Mouse (Mus musculus) midbrain, embryonic 13.5 days (tissue): ENCODE measurements around the gene Txndc2. TPM values are rescaled to one million over a fixed set of nuclear protein-coding genes. Genes with fewer than 3 reads are reported as not detected.

ENCODE experiments used
- ATAC-seq: fragments of 200-750 bp; cut with Nextera tagmentation; 2 replicates; pipeline ENCODE4 v1.8.0; 2017; ENCODE audit warnings: mild to moderate bottlenecking, moderate TSS enrichment, moderate library complexity
- H3K27ac ChIP-seq: fragments of 300-500 bp; sonication (generic); 2 replicates; pipeline ENCODE4 v1.5.1; 2015; ENCODE audit warnings: inconsistent platforms, mild to moderate bottlenecking, moderate library complexity
- H3K27me3 ChIP-seq: fragments of 300-500 bp; sonication (generic); 2 replicates; pipeline ENCODE4 v1.6.1; 2015; ENCODE audit warnings: mild to moderate bottlenecking, inconsistent platforms
- H3K36me3 ChIP-seq: fragments of 300-500 bp; sonication (generic); 2 replicates; pipeline ENCODE4 v1.6.1; 2015; ENCODE audit warnings: mild to moderate bottlenecking, inconsistent platforms
- H3K4me1 ChIP-seq: fragments of 300-500 bp; sonication (generic); replicated peaks from 2 replicates; pipeline ENCODE4 v1.6.1; 2015; ENCODE audit warnings: inconsistent platforms
- H3K4me2 ChIP-seq: fragments of 300-500 bp; sonication (generic); replicated peaks from 2 replicates; pipeline ENCODE4 v1.6.1; 2015; ENCODE audit warnings: moderate library complexity, mild to moderate bottlenecking, inconsistent platforms
- H3K4me3 ChIP-seq: fragments of 300-500 bp; sonication (generic); replicated peaks from 2 replicates; pipeline ENCODE4 v1.5.1; 2015; ENCODE audit warnings: mild to moderate bottlenecking, inconsistent platforms
- H3K9ac ChIP-seq: fragments of 300-500 bp; sonication (generic); replicated peaks from 2 replicates; pipeline ENCODE4 v1.6.1; 2015; ENCODE audit warnings: mild to moderate bottlenecking, inconsistent platforms
- H3K9me3 ChIP-seq: fragments of 300-500 bp; sonication (generic); 2 replicates; pipeline ENCODE4 v1.6.1; 2016; ENCODE audit warnings: mild to moderate bottlenecking, inconsistent platforms
- WGBS: fragments of 180-500 bp; shearing (Covaris S2); methylation state at CpG from one replicate; pipeline ENCODE4 v1.1.7; 2015; 5-methylcytosine and 5-hydroxymethylcytosine counted together
- polyA plus RNA-seq: library from polyadenylated mRNA; unstranded; fragments of >200 nt; fragmentation: Nextera tagmentation; extraction: Ambion mirVana; gene quantifications from 2 replicates; pipeline ENCODE4 v1.2.1, GENCODE M21; 2015

Txndc2 gene
- polyA plus RNA-seq, 1 experiment from 2014 or later, result not detected

GRCm38 (mm10) chr17:65669061-65669460 is 27.1 kb upstream of the Txndc2 start:
- ATAC-seq, result no peak
- Histone ChIP-seq H3K9ac (no peak overlapping the region), H3K4me2 (no peak overlapping the region), H3K4me3 (no peak overlapping the region), H3K4me1 (no peaks in the 10 kb centered on the region), H3K36me3 (0 out of 2 replicates have a peak, but pooled peaks cover 7% of the 10 kb centered on the region), H3K27me3 (no peaks in the 10 kb centered on the region), H3K9me3 (no peaks in the 10 kb centered on the region), H3K27ac (no peak overlapping the region)
- WGBS, result 90% methylated on average over 4 of the region's 4 CpGs

DNA sequence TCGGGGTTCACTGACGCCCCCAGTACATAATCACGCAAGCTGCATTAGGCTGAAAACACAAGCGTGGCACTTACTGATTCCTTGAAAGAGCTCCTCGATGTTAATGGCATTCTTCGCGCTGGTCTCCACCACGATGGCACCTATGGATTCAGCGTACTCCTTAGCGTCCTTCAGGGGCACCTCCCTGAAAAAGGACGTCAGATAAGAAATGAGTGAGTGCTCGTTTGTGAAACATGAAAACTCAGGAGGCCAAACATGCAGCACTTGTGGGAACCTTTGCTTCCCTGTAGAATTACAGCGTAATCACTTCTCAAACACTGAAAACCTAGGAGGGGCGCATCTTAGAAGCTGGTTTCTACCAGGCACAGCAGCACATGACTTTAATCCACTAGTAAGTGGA is 25.8 kb upstream of the Txndc2 start:
- 86% methylated on average over 14 of the region's 14 CpGs for WGBS
- no peak for ATAC-seq

DNA sequence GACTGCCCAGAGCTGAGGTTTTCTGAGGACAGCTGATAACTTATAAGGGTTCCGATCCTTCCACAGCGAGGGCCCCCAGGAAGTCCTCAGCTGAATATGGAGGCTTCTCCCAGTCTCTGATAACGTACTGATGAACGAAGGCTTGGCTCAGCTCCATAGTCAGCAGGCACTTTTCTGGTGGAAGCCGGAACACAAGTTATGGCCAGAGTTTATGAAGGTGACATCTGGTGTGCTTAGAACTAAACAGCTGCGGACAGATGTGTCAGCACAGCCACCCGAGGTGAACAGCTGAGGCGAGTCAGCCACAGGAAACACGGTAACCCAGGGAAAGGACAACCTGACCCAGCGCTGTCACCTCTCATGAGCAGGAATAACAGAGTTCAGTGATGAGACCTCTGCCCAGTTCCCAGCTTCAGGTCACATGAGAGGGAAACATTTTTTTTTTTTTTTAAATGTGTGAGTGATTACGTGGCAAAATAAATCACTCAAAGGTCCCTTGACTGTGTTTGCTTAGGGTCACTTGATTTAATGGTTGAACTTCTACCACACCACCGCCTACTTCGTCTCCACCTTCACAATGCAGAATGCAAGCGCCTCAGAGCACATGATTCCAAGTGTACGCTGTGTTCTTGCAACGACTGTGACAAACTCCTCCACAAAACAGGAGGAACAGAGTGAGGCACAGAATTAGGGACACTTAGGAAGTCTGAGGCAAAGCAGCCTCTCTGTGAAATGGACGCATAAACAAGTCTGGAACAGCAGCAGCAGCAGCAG is 24.6 kb upstream of the Txndc2 start:
- peaks cover 3% of the 10 kb centered on the region; the same call in 1 of the 2 replicates for H3K36me3 ChIP-seq
- no peak overlapping the region for H3K27ac ChIP-seq
- no peak overlapping the region for H3K4me2 ChIP-seq
- H3K4me1 ChIP-seq, result no peaks in the 10 kb centered on the region
- WGBS, result 90% methylated on average over 17 of the region's 17 CpGs
- H3K9ac ChIP-seq, result no peak overlapping the region
- H3K27me3 ChIP-seq, result no peaks in the 10 kb centered on the region
- ATAC-seq, result no peak
- H3K9me3 ChIP-seq, result no peaks in the 10 kb centered on the region
- H3K4me3 ChIP-seq, result no peak overlapping the region

More for the DNA sequence above, 25.8 kb upstream of the Txndc2 start:
- Histone ChIP-seq H3K9me3 (no peaks in the 10 kb centered on the region), H3K36me3 (0 out of 2 replicates have a peak, but pooled peaks cover 4% of the 10 kb centered on the region), H3K27ac (no peak overlapping the region), H3K9ac (no peak overlapping the region), H3K27me3 (no peaks in the 10 kb centered on the region), H3K4me2 (no peak overlapping the region), H3K4me1 (no peaks in the 10 kb centered on the region), H3K4me3 (no peak overlapping the region)

DNA sequence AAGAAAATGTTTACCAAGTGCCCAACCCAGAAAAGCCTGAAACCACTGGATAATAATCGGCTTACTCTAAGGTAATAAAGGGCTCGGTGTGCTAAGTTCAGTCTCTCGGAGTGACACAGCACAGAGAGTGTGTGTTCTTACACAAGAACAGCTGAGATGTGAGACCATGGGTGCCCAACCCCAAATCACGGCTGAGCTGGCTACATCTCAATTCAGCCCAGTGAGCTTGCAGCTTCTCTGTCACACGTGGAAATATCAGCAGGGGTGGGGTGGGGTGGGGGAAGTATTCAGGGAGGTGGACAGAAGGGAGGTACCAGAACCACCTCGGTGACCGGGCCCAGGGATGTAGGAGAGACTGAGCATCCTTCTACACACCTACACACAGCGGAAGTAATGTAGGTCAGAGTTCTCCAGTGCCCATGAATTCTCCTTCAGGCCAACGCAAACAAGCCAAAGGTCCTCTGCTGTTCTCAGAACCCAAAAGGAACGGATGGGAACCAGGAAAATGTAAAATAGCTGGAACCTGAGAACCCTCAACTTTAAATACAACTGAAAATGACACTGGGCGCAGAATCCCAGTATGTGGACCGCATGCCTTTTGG is 23.9 kb upstream of the Txndc2 start:
- H3K9ac ChIP-seq, result no peak overlapping the region
- H3K27me3 ChIP-seq, result no peaks in the 10 kb centered on the region
- H3K4me3 ChIP-seq, result no peak overlapping the region
- 91% methylated on average over 12 of the region's 12 CpGs for WGBS
- no peak for ATAC-seq
- H3K9me3 ChIP-seq, result no peaks in the 10 kb centered on the region
- no peak overlapping the region for H3K4me2 ChIP-seq
- H3K27ac ChIP-seq, result no peak overlapping the region
- H3K4me1 ChIP-seq, result no peaks in the 10 kb centered on the region
- H3K36me3 ChIP-seq, result peaks cover 3% of the 10 kb centered on the region; the same call in 1 of the 2 replicates

DNA sequence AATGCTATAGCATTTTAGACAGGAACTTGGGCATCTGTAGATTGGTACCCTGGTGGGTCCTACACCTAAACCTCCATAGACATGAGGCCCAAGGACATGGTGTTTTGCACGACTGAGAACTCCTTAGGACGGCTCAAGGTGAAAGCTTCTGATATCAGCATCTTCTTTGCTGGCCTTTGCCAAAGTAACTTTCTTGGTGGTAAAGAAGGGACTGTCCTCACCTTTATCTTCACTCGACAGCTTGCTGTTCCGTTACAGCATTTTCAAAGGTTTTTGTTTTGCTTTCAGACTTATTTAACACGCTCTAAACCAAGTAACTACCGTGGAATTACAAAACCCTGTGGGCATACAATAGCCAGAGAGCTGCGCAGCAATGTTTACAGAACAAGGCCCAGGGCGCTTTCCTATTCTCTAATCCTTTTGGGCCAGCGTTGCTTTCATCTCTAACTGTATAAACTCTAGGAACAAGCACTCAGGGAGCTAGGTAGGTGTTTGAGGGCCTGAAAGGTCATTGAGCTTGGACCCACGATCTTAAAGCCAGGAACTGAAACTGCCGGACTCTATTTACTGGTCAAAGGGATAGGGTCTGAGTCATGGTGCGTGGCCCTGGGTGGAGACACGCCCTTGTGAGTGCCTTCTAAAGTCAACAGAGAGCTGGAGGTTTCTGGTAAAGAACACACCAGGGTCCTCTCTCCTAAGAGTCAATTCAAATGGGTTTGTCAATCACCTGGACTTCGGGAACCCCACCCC is 21.5 kb upstream of the Txndc2 start:
- no peak overlapping the region for H3K4me2 ChIP-seq
- ATAC-seq, result no peak
- no peak overlapping the region for H3K27ac ChIP-seq
- H3K27me3 ChIP-seq, result no peaks in the 10 kb centered on the region
- peaks cover 3% of the 10 kb centered on the region; the same call in 1 of the 2 replicates for H3K36me3 ChIP-seq
- no peak overlapping the region for H3K9ac ChIP-seq
- WGBS, result 75% methylated on average over 14 of the region's 14 CpGs
- no peak overlapping the region for H3K4me3 ChIP-seq
- no peaks in the 10 kb centered on the region for H3K9me3 ChIP-seq
- H3K4me1 ChIP-seq, result no peaks in the 10 kb centered on the region

DNA sequence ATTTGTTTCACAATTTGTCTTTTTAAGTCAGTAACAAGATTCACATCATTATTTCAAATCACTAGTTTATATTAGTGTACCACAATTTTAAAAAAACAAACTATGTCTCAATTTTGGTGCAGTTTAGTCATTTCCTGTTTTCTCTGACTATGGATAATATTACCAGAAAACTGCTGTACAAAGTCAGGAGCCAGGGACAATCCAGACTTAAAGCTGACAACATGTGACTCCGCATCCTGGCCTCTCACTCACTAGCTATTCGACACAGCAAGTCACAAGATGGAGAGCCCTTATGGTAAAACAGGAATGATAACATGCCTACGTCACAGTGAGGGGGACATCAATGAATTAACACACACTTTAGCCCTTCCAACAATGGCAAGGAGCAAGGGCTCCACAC is 20.7 kb upstream of the Txndc2 start:
- Histone ChIP-seq H3K9ac (no peak overlapping the region), H3K27me3 (no peaks in the 10 kb centered on the region), H3K4me2 (no peak overlapping the region), H3K36me3 (peaks cover 3% of the 10 kb centered on the region; the same call in 1 of the 2 replicates), H3K4me1 (no peaks in the 10 kb centered on the region), H3K4me3 (no peak overlapping the region), H3K27ac (no peak overlapping the region), H3K9me3 (no peaks in the 10 kb centered on the region)
- no peak for ATAC-seq
- 89% methylated on average over 3 of the region's 3 CpGs for WGBS

GRCm38 (mm10) chr17:65658416-65658815 is 16.4 kb upstream of the Txndc2 start:
- Histone ChIP-seq H3K4me1 (no peaks in the 10 kb centered on the region), H3K36me3 (no peaks in the 10 kb centered on the region; the same call in 1 of the 2 replicates), H3K4me2 (no peak overlapping the region), H3K4me3 (no peak overlapping the region), H3K9me3 (no peaks in the 10 kb centered on the region), H3K27ac (no peak overlapping the region), H3K9ac (no peak overlapping the region), H3K27me3 (no peaks in the 10 kb centered on the region)
- 97% methylated on average over 2 of the region's 2 CpGs for WGBS
- ATAC-seq, result no peak

DNA sequence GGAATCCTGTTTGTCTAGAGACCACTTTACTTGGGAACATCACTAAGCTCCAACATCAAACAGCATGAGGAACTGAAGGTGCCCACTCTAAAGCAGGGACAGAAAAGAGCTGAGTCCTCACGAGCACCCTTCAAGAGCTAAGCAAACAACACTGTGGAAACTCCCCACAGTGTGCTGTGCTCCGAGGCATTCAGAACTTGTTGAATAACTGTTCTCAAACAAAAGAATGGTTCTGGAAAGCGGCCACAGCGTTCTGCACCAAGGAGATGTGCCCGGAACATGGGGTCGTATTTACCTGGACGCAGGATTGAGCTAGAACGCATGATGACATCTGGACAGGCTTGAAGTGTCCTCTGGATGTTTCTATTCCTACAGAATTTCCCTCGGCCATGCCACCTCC is 16.0 kb upstream of the Txndc2 start:
- Histone ChIP-seq H3K9ac (no peak overlapping the region), H3K4me1 (no peaks in the 10 kb centered on the region), H3K9me3 (no peaks in the 10 kb centered on the region), H3K4me2 (no peak overlapping the region), H3K36me3 (peaks cover under 1% of the 10 kb centered on the region; the same call in 1 of the 2 replicates), H3K27me3 (no peaks in the 10 kb centered on the region), H3K4me3 (no peak overlapping the region), H3K27ac (no peak overlapping the region)
- no peak for ATAC-seq
- 91% methylated on average over 9 of the region's 9 CpGs for WGBS

DNA sequence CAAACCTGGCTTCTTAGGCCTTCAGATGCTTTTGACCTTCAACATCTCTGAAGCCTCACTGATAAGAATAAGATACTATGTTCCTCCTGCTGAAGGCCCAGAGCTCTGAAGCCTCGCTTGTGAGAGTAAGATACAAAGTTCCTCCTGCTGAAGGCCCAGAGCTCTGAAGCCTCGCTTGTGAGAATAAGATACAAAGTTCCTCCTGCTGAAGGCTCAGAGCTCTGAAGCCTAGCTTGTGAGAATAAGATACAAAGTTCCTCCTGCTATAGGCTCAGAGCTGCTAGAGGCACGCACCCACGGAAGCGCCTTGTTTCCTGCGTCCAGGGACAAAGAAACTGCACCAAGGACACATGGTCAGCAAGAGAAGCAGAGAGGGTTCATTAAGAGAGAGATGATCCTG is 14.8 kb upstream of the Txndc2 start:
- no peaks in the 10 kb centered on the region for H3K9me3 ChIP-seq
- 94% methylated on average over 6 of the region's 6 CpGs for WGBS
- no peak for ATAC-seq
- H3K4me3 ChIP-seq, result no peak overlapping the region
- H3K4me1 ChIP-seq, result no peaks in the 10 kb centered on the region
- no peak overlapping the region for H3K27ac ChIP-seq
- H3K4me2 ChIP-seq, result no peak overlapping the region
- no peaks in the 10 kb centered on the region for H3K27me3 ChIP-seq
- H3K9ac ChIP-seq, result no peak overlapping the region
- H3K36me3 ChIP-seq, result peaks cover 12% of the 10 kb centered on the region

- no peaks in the 10 kb centered on the region for H3K27me3 ChIP-seq
- no peaks in the 10 kb centered on the region for H3K4me1 ChIP-seq
- H3K9me3 ChIP-seq, result no peaks in the 10 kb centered on the region
- WGBS, result 92% methylated on average over 8 of the region's 8 CpGs
- peaks cover 13% of the 10 kb centered on the region for H3K36me3 ChIP-seq
- H3K4me2 ChIP-seq, result no peak overlapping the region
- no peak overlapping the region for H3K9ac ChIP-seq
- no peak overlapping the region for H3K4me3 ChIP-seq
- H3K27ac ChIP-seq, result no peak overlapping the region
- no peak for ATAC-seq
These were observed 14.1 kb upstream of the Txndc2 start for GRCm38 (mm10) chr17:65656076-65656475.

DNA sequence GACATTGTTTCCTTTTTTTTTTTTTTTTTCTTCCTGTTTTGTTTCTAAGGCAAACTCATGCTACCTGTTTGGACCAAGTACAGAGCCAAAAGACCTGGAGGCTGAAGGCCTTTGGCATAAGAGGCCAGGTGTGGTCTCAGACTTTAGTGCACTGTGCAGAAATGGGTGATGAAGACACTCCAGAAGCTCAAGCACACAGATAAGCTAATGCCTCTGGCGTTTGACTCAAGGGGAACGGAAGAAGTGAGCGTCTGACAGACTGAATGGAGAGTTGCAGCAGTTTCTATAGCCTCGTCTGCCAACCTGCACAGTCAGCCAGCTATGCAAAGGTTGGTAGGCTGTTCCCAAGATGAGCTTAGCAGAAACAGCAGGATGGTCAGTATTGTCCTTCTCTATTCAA is 13.6 kb upstream of the Txndc2 start:
- Histone ChIP-seq H3K4me2 (no peak overlapping the region), H3K4me3 (no peak overlapping the region), H3K4me1 (no peaks in the 10 kb centered on the region), H3K27ac (no peak overlapping the region), H3K9me3 (no peaks in the 10 kb centered on the region), H3K27me3 (no peaks in the 10 kb centered on the region), H3K36me3 (peaks cover 13% of the 10 kb centered on the region), H3K9ac (no peak overlapping the region)
- 74% methylated on average over 4 of the region's 4 CpGs for WGBS
- ATAC-seq, result no peak

DNA sequence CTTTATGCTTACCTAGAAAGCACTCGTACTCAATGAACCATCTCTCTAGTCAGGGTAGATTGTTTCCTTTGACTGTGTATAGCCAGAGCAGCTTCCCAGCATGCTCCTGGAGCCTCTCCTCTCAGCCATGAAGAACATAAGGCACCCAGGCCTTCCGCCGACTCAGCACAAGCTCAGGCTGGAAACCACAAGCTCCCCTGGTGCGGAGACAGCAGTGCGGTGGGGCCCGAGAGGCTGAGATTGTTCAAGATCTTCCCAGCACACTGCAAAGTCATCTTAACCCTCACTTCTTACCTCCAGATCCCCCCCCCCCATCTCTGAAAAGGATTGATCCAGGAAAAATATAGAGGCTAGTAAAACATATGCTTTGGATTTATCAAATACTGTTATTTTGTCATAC is 8.6 kb upstream of the Txndc2 start:
- no peak overlapping the region for H3K27ac ChIP-seq
- WGBS, result 94% methylated on average over 6 of the region's 6 CpGs
- no peak overlapping the region for H3K4me2 ChIP-seq
- no peaks in the 10 kb centered on the region for H3K4me1 ChIP-seq
- H3K9me3 ChIP-seq, result no peaks in the 10 kb centered on the region
- no peak overlapping the region for H3K9ac ChIP-seq
- ATAC-seq, result no peak
- H3K36me3 ChIP-seq, result peaks cover 13% of the 10 kb centered on the region
- no peak overlapping the region for H3K4me3 ChIP-seq
- H3K27me3 ChIP-seq, result no peaks in the 10 kb centered on the region
